Mouse (Mus musculus): Measurements from ENCODE around the gene Mrpl40.

- TF ChIP-seq CTCF (IDR thresholded peaks at IDR 0.05; ENCODE audit: extremely low read depth, insufficient read length, insufficient replicate concordance, low read depth, low read length), result no peak
- TF ChIP-seq POLR2A (IDR thresholded peaks at IDR 0.05; ENCODE audit: low read depth, low read length), result no peak
These were observed 19.8 kb upstream of the Mrpl40 start for GRCm38 (mm10) chr16:18896429-18896828.

Data from small intestine, adult 2 months (tissue).